Mouse (Mus musculus): ENCODE data around the gene Ntrk3. TPM values are rescaled to one million over a fixed set of nuclear protein-coding genes. Genes with fewer than 3 reads are reported as not detected.

Ntrk3 gene
- polyA plus RNA-seq, 1 experiment from 2014 or later = 0.52 TPM

GRCm38 (mm10) chr7:78659846-78660245 is 78.0 kb downstream of the Ntrk3 start:
- no peak for ATAC-seq (ENCODE audit: low read depth)
- H3K9me3 ChIP-seq (replicated peaks; ENCODE audit: control insufficient read depth, low read length) = no peaks in the 10 kb centered on the region
- no peak overlapping the region for H3K4me2 ChIP-seq (ENCODE audit: low read depth, low read length)
- H3K36me3 ChIP-seq (ENCODE audit: control insufficient read depth, insufficient read depth) = no peaks in the 10 kb centered on the region
- H3K4me3 ChIP-seq (ENCODE audit: low read depth, low read length) = no peak overlapping the region
- H3K27ac ChIP-seq (ENCODE audit: low read length) = no peak overlapping the region
- H3K27me3 ChIP-seq (ENCODE audit: control insufficient read depth, insufficient read depth, low read depth, low read length) = no peaks in the 10 kb centered on the region
- 64% methylated on average over 2 of the region's 2 CpGs for WGBS (ENCODE audit: insufficient replicate concordance)
- H3K9ac ChIP-seq (ENCODE audit: low read depth, low read length) = no peak overlapping the region
- H3K4me1 ChIP-seq (ENCODE audit: control insufficient read depth, low read depth, low read length) = no peaks in the 10 kb centered on the region

DNA sequence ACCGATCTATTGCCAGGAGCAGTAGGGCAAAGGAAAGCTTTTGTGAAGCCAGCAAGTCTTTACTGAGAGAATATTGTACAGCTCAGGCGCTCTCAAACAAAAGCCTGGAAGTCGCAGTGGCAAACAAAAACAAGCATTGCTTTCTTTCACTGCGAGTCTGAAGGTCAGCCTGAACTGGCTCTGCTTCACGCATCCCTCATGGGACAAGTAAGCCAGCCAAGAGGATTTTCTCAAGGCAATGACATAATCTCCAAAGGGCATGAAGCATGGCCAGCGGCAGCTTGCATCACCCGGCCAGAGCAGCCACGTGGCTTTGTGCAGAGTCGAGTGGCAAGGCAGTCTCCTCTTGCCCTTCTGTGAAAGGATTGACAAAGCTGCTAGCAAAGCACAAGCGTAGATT is 79.8 kb downstream of the Ntrk3 start:
- ATAC-seq (ENCODE audit: low read depth) = no peak
- 53% methylated on average over 10 of the region's 10 CpGs for WGBS (ENCODE audit: insufficient replicate concordance)
- Histone ChIP-seq H3K4me3 (ENCODE audit: low read depth, low read length) (no peak overlapping the region), H3K27ac (ENCODE audit: low read length) (no peak overlapping the region), H3K4me2 (ENCODE audit: low read depth, low read length) (no peak overlapping the region), H3K27me3 (ENCODE audit: control insufficient read depth, insufficient read depth, low read depth, low read length) (no peaks in the 10 kb centered on the region), H3K36me3 (ENCODE audit: control insufficient read depth, insufficient read depth) (no peaks in the 10 kb centered on the region), H3K4me1 (ENCODE audit: control insufficient read depth, low read depth, low read length) (no peaks in the 10 kb centered on the region), H3K9me3 (replicated peaks; ENCODE audit: control insufficient read depth, low read length) (no peaks in the 10 kb centered on the region), H3K9ac (ENCODE audit: low read depth, low read length) (no peak overlapping the region)

DNA sequence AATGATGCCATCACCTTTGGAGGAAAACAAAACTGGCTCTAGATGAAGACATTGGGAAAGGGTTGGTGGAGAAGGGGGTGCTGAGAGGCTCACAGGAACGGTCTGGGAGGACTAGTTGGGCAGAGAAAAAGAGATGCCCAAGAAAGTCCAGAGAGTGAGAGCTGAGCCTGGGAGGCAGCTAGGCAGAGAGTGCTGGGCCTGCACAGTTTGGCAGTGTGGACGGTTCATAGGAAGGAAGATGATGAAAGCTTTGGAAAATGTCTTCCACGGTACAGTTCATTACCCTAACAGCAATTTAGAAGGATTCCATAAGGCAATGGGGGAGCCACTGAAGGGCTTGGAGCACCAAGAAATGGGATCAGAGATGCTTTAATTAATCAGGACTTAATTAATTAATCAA is 81.6 kb downstream of the Ntrk3 start:
- Histone ChIP-seq H3K27ac (ENCODE audit: low read length) (no peak overlapping the region), H3K36me3 (ENCODE audit: control insufficient read depth, insufficient read depth) (no peaks in the 10 kb centered on the region), H3K27me3 (ENCODE audit: control insufficient read depth, insufficient read depth, low read depth, low read length) (no peaks in the 10 kb centered on the region), H3K9me3 (replicated peaks; ENCODE audit: control insufficient read depth, low read length) (no peaks in the 10 kb centered on the region), H3K4me1 (ENCODE audit: control insufficient read depth, low read depth, low read length) (no peaks in the 10 kb centered on the region), H3K4me3 (ENCODE audit: low read depth, low read length) (no peak overlapping the region), H3K9ac (ENCODE audit: low read depth, low read length) (no peak overlapping the region), H3K4me2 (ENCODE audit: low read depth, low read length) (no peak overlapping the region)
- WGBS (ENCODE audit: insufficient replicate concordance) = 49% methylated on average over 3 of the region's 3 CpGs
- ATAC-seq (ENCODE audit: low read depth) = no peak

DNA sequence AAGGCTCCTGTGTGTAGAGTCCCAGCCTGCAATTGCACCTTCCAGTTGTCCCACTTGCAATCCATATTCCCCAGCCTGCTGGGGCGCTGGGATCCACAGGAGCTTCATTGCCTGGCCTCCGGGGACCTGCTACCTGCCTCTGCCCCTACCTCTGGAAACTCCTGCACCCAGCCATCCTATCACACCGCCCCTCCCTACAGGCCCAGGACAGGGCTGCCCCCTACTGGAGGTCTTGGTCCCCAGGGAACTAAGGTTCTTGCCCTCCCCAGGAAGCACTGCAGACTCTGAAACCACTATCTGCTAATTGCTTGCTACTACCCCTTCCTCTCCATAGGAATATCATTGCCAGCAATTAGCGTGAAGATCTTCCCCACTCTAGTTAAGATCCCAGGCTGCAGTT is 84.1 kb downstream of the Ntrk3 start:
- no peak overlapping the region for H3K27ac ChIP-seq (ENCODE audit: low read length)
- H3K4me3 ChIP-seq (ENCODE audit: low read depth, low read length) = no peak overlapping the region
- no peaks in the 10 kb centered on the region for H3K27me3 ChIP-seq (ENCODE audit: control insufficient read depth, insufficient read depth, low read depth, low read length)
- H3K4me1 ChIP-seq (ENCODE audit: control insufficient read depth, low read depth, low read length) = no peaks in the 10 kb centered on the region
- no peak overlapping the region for H3K4me2 ChIP-seq (ENCODE audit: low read depth, low read length)
- no peak for ATAC-seq (ENCODE audit: low read depth)
- WGBS (ENCODE audit: insufficient replicate concordance) = 23% methylated on average over 4 of the region's 4 CpGs
- no peaks in the 10 kb centered on the region for H3K9me3 ChIP-seq (replicated peaks; ENCODE audit: control insufficient read depth, low read length)
- H3K9ac ChIP-seq (ENCODE audit: low read depth, low read length) = no peak overlapping the region
- no peaks in the 10 kb centered on the region for H3K36me3 ChIP-seq (ENCODE audit: control insufficient read depth, insufficient read depth)

GRCm38 (mm10) chr7:78652296-78652695 is 85.5 kb downstream of the Ntrk3 start:
- Histone ChIP-seq H3K4me2 (ENCODE audit: low read depth, low read length) (no peak overlapping the region), H3K9me3 (replicated peaks; ENCODE audit: control insufficient read depth, low read length) (no peaks in the 10 kb centered on the region), H3K36me3 (ENCODE audit: control insufficient read depth, insufficient read depth) (no peaks in the 10 kb centered on the region), H3K27ac (ENCODE audit: low read length) (no peak overlapping the region), H3K9ac (ENCODE audit: low read depth, low read length) (no peak overlapping the region), H3K4me1 (ENCODE audit: control insufficient read depth, low read depth, low read length) (no peaks in the 10 kb centered on the region), H3K4me3 (ENCODE audit: low read depth, low read length) (no peak overlapping the region), H3K27me3 (ENCODE audit: control insufficient read depth, insufficient read depth, low read depth, low read length) (no peaks in the 10 kb centered on the region)
- 13% methylated on average over 1 of the region's 1 CpGs for WGBS (ENCODE audit: insufficient replicate concordance)
- ATAC-seq (ENCODE audit: low read depth) = no peak

GRCm38 (mm10) chr7:78651540-78651939 is 86.3 kb downstream of the Ntrk3 start:
- ATAC-seq (ENCODE audit: low read depth) = no peak
- H3K27me3 ChIP-seq (ENCODE audit: control insufficient read depth, insufficient read depth, low read depth, low read length) = no peaks in the 10 kb centered on the region
- H3K4me3 ChIP-seq (ENCODE audit: low read depth, low read length) = no peak overlapping the region
- no peak overlapping the region for H3K4me2 ChIP-seq (ENCODE audit: low read depth, low read length)
- 32% methylated on average over 1 of the region's 1 CpGs for WGBS (ENCODE audit: insufficient replicate concordance)
- H3K36me3 ChIP-seq (ENCODE audit: control insufficient read depth, insufficient read depth) = no peaks in the 10 kb centered on the region
- no peak overlapping the region for H3K27ac ChIP-seq (ENCODE audit: low read length)
- no peak overlapping the region for H3K9ac ChIP-seq (ENCODE audit: low read depth, low read length)
- no peaks in the 10 kb centered on the region for H3K4me1 ChIP-seq (ENCODE audit: control insufficient read depth, low read depth, low read length)
- H3K9me3 ChIP-seq (replicated peaks; ENCODE audit: control insufficient read depth, low read length) = no peaks in the 10 kb centered on the region

- H3K36me3 ChIP-seq (ENCODE audit: control insufficient read depth, insufficient read depth) = no peaks in the 10 kb centered on the region
- 46% methylated on average over 6 of the region's 6 CpGs for WGBS (ENCODE audit: insufficient replicate concordance)
- no peaks in the 10 kb centered on the region for H3K9me3 ChIP-seq (replicated peaks; ENCODE audit: control insufficient read depth, low read length)
- no peak overlapping the region for H3K4me2 ChIP-seq (ENCODE audit: low read depth, low read length)
- no peaks in the 10 kb centered on the region for H3K27me3 ChIP-seq (ENCODE audit: control insufficient read depth, insufficient read depth, low read depth, low read length)
- H3K9ac ChIP-seq (ENCODE audit: low read depth, low read length) = no peak overlapping the region
- no peak overlapping the region for H3K27ac ChIP-seq (ENCODE audit: low read length)
- no peak overlapping the region for H3K4me3 ChIP-seq (ENCODE audit: low read depth, low read length)
- H3K4me1 ChIP-seq (ENCODE audit: control insufficient read depth, low read depth, low read length) = no peaks in the 10 kb centered on the region
- no peak for ATAC-seq (ENCODE audit: low read depth)
Measured at GRCm38 (mm10) chr7:78643667-78644066, 94.1 kb downstream of the Ntrk3 start.

DNA sequence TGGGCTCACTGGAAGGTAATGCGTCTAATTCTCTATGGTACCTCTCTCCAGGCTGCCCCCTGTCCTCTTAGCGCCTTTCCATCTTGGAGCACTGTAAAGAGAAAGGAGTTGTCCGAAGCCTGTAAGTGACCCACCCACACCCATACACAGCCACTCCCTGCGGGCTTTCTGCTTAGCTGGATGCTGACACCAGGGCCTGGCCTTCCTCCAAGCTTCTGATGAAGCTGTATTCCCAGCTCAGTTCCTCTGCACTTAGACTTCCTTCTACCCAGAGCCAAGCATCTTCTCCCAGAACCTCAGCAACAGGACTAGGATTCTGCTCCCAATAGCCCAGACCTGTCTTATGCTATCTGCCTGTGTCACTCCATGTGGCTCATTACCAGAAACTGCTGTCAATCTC is 114.1 kb downstream of the Ntrk3 start:
- Histone ChIP-seq H3K9ac (ENCODE audit: low read depth, low read length) (no peak overlapping the region), H3K4me1 (ENCODE audit: control insufficient read depth, low read depth, low read length) (no peaks in the 10 kb centered on the region), H3K36me3 (ENCODE audit: control insufficient read depth, insufficient read depth) (no peaks in the 10 kb centered on the region), H3K4me3 (ENCODE audit: low read depth, low read length) (no peak overlapping the region), H3K4me2 (ENCODE audit: low read depth, low read length) (no peak overlapping the region), H3K27ac (ENCODE audit: low read length) (no peak overlapping the region), H3K27me3 (ENCODE audit: control insufficient read depth, insufficient read depth, low read depth, low read length) (no peaks in the 10 kb centered on the region), H3K9me3 (replicated peaks; ENCODE audit: control insufficient read depth, low read length) (no peaks in the 10 kb centered on the region)
- 54% methylated on average over 4 of the region's 4 CpGs for WGBS (ENCODE audit: insufficient replicate concordance)
- ATAC-seq (ENCODE audit: low read depth) = no peak

- no peak for ATAC-seq (ENCODE audit: low read depth)
- WGBS (ENCODE audit: insufficient replicate concordance) = 36% methylated on average over 4 of the region's 4 CpGs
- no peak overlapping the region for H3K27ac ChIP-seq (ENCODE audit: low read length)
- no peak overlapping the region for H3K4me2 ChIP-seq (ENCODE audit: low read depth, low read length)
- H3K4me3 ChIP-seq (ENCODE audit: low read depth, low read length) = no peak overlapping the region
- no peaks in the 10 kb centered on the region for H3K9me3 ChIP-seq (replicated peaks; ENCODE audit: control insufficient read depth, low read length)
- no peaks in the 10 kb centered on the region for H3K4me1 ChIP-seq (ENCODE audit: control insufficient read depth, low read depth, low read length)
- no peak overlapping the region for H3K9ac ChIP-seq (ENCODE audit: low read depth, low read length)
- no peaks in the 10 kb centered on the region for H3K27me3 ChIP-seq (ENCODE audit: control insufficient read depth, insufficient read depth, low read depth, low read length)
- H3K36me3 ChIP-seq (ENCODE audit: control insufficient read depth, insufficient read depth) = no peaks in the 10 kb centered on the region
Measured at GRCm38 (mm10) chr7:78621115-78621514, 116.7 kb downstream of the Ntrk3 start.

Measured in liver, embryonic 16.5 days (tissue).